27 mouse cellular contexts compared by ENCODE assay signal in genomic region chr8:72138456-72138855, GRCm38 (mm10). TPM values are rescaled to one million over a fixed set of nuclear protein-coding genes. Genes with fewer than 3 reads are reported as not detected.
"Had no signal": no experiment of that assay in that cellular context is flagged by ENCODE, and none has a peak within 500 bp of the region (broad histone marks: within the 10 kb centered on the region; RNA-seq: fewer than 3 reads in every experiment).

No protein-coding gene starts in this region.

- H3K4me2 ChIP-seq: limb, embryonic 15.5 days; midbrain, embryonic 11.5 days had no signal

- H3K9me3 ChIP-seq: limb, embryonic 12.5 days; limb, embryonic 15.5 days had no signal

- H3K27me3 ChIP-seq: limb, embryonic 12.5 days; limb, embryonic 15.5 days had no signal

- H3K27ac ChIP-seq: limb, embryonic 12.5 days; limb, embryonic 15.5 days; liver, embryonic 14.5 days; macrophage had no signal

- H3K4me3 ChIP-seq: limb, embryonic 12.5 days; limb, embryonic 15.5 days had no signal

- ATAC-seq: liver, postnatal 0 days; lung, postnatal 0 days had no signal

- H3K9ac ChIP-seq: limb, embryonic 12.5 days; limb, embryonic 15.5 days; liver, embryonic 14.5 days; liver, postnatal 0 days; lung, embryonic 14.5 days had no signal

- DNase-seq: kidney, postnatal 14 days; left cerebral cortex, postnatal 4 days; liver, postnatal 0 days; lung, embryonic 14.5 days; midbrain, embryonic 14.5 days; thymus, adult 2 months; thymus, postnatal 14 days; thymus, postnatal 4 days had no signal

RNA-seq across cellular contexts. Expression of gene Olfr374, which starts 31.6 kb away (rescaled TPM):
- total RNA-seq: layer of hippocampus, postnatal 14 days; left cerebral cortex, postnatal 14 days; megakaryocyte-erythroid progenitor cell, adult 5-6 weeks; midbrain, postnatal 0 days had no signal
- polyA plus RNA-seq: kidney, embryonic 16.5 days; large intestine, adult 2 months; limb, embryonic 12.5 days; liver, embryonic 11.5 days; liver, embryonic 14.5 days; liver, postnatal 0 days; lung, postnatal 0 days; macrophage; midbrain, embryonic 11.5 days; midbrain, embryonic 14.5 days; midbrain, postnatal 0 days; neural tube, embryonic 11.5 days; small intestine, adult 2 months had no signal

RNA-seq across cellular contexts. Expression of gene Hsh2d, which starts 51.0 kb away (rescaled TPM):
- total RNA-seq: layer of hippocampus, postnatal 14 days; left cerebral cortex, adult 8-10 months; left cerebral cortex, postnatal 14 days; left cerebral cortex, postnatal 4 days had no signal
- polyA plus RNA-seq: kidney, embryonic 16.5 days; limb, embryonic 12.5 days; limb, embryonic 15.5 days; midbrain, embryonic 11.5 days; midbrain, embryonic 14.5 days; midbrain, postnatal 0 days; neural tube, embryonic 11.5 days; neural tube, embryonic 14.5 days had no signal

RNA-seq across cellular contexts. Expression of gene Olfr373, which starts 55.5 kb away (rescaled TPM):
- total RNA-seq: layer of hippocampus, adult 8-10 months; layer of hippocampus, postnatal 14 days; left cerebral cortex, adult 8-10 months; left cerebral cortex, postnatal 14 days; left cerebral cortex, postnatal 4 days; megakaryocyte-erythroid progenitor cell, adult 5-6 weeks; midbrain, postnatal 0 days had no signal
- polyA plus RNA-seq: kidney, embryonic 16.5 days; large intestine, adult 2 months; limb, embryonic 12.5 days; limb, embryonic 15.5 days; liver, embryonic 11.5 days; liver, embryonic 14.5 days; liver, postnatal 0 days; lung, embryonic 14.5 days; lung, postnatal 0 days; macrophage; midbrain, embryonic 11.5 days; midbrain, embryonic 14.5 days; midbrain, postnatal 0 days; neural tube, embryonic 11.5 days; neural tube, embryonic 14.5 days; small intestine, adult 2 months; spleen, adult 2 months; thymus, adult 2 months had no signal
